Mouse (Mus musculus) megakaryocyte-erythroid progenitor cell, adult 5-6 weeks (primary cell): ENCODE measurements around the gene Cdt1. TPM values are rescaled to one million over a fixed set of nuclear protein-coding genes. Genes with fewer than 3 reads are reported as not detected.

Source experiments
- ATAC-seq: replicated peaks from 2 replicates; pipeline ENCODE4 v1.8.0; 2016; ENCODE audit warnings: mild to moderate bottlenecking, inconsistent platforms; ENCODE audit not compliant: severe bottlenecking, poor library complexity, low FRiP score, low TSS enrichment
- total RNA-seq, 2 experiments: library from RNA; stranded (forward) in 1 of 2; stranded (reverse) in 1 of 2; fragments of 200-1000, 215-1000 nt in 1 of 2; fragments of >200 nt in 1 of 2; fragmentation: Nextera tagmentation in 1 of 2; gene quantifications; 2 replicates each; pipeline ENCODE4 v1.2.3; 2014 to 2017

Gene Cdt1
- total RNA-seq, 2 experiments from 2014 or later = 70.6 to 133 TPM

GRCm38 (mm10) chr8:122548331-122548730 lies 19.5 kb upstream of the Cdt1 start:
- no peak for ATAC-seq

- ATAC-seq = no peak
These were observed 18.9 kb upstream of the Cdt1 start for GRCm38 (mm10) chr8:122548891-122549439.

- ATAC-seq = no peak
These were observed 17.4 kb upstream of the Cdt1 start for GRCm38 (mm10) chr8:122550234-122550994.

- no peak for ATAC-seq
These were observed 16.9 kb upstream of the Cdt1 start for GRCm38 (mm10) chr8:122550995-122551264.

- ATAC-seq = peak; percentile 59
These were observed 16.4 kb upstream of the Cdt1 start, which contains the start of gene Piezo1 for GRCm38 (mm10) chr8:122551265-122552051. Gene Piezo1 (minus strand): TSS chr8:122551329.

GRCm38 (mm10) chr8:122554786-122555185 lies 13.0 kb upstream of the Cdt1 start:
- ATAC-seq = no peak

GRCm38 (mm10) chr8:122556030-122557009 lies 11.5 kb upstream of the Cdt1 start:
- ATAC-seq = peak; percentile 74

GRCm38 (mm10) chr8:122557248-122558038 lies 10.4 kb upstream of the Cdt1 start:
- peak; percentile 21; the same call in 1 of the 2 replicates for ATAC-seq

GRCm38 (mm10) chr8:122558671-122559349 lies 9.0 kb upstream of the Cdt1 start:
- ATAC-seq = no peak

- no peak for ATAC-seq
These were observed 6.6 kb upstream of the Cdt1 start for GRCm38 (mm10) chr8:122561199-122561598.

- ATAC-seq = no peak
These were observed 3.2 kb upstream of the Cdt1 start for GRCm38 (mm10) chr8:122564363-122565352.

GRCm38 (mm10) chr8:122566766-122567165 lies 1.0 kb upstream of the Cdt1 start:
- no peak for ATAC-seq

GRCm38 (mm10) chr8:122568109-122568504 lies 292 bp downstream of the Cdt1 start:
- no peak for ATAC-seq

- 0 out of 2 replicates have a peak, but pooled peaks have one; percentile 24 for ATAC-seq
These were observed 1.1 kb downstream of the Cdt1 start for GRCm38 (mm10) chr8:122568881-122569309.

- peak; percentile 8; the same call in 1 of the 2 replicates for ATAC-seq
These were observed 1.5 kb downstream of the Cdt1 start for GRCm38 (mm10) chr8:122569329-122569728.

- no peak for ATAC-seq
These were observed 2.2 kb downstream of the Cdt1 start for GRCm38 (mm10) chr8:122569996-122570395.

GRCm38 (mm10) chr8:122571153-122571552 lies 3.3 kb downstream of the Cdt1 start:
- no peak for ATAC-seq
